Mouse (Mus musculus) kidney, postnatal 14 days (tissue): ENCODE measurements at regions not wholly inside any gene's neighbourhood (a gene's known extent, or its start where the extent isn't known, plus 50 kb on each side); places are given as distances from the start of the nearest gene placed in this dataset.

ENCODE experiments used
- DNase-seq: peaks from one replicate; pipeline ENCODE4 v3.0.0; 2022; ENCODE audit warnings: mixed read lengths

- no peak for DNase-seq
Observed at GRCm38 (mm10) chr1:169439621-169440020, 91.6 kb downstream of the Nuf2 start.

- DNase-seq = no peak
Observed at GRCm38 (mm10) chr1:169438006-169438405, 93.3 kb downstream of the Nuf2 start.

GRCm38 (mm10) chr1:169422408-169422807 is 108.9 kb downstream of the Nuf2 start:
- DNase-seq = no peak

- DNase-seq = no peak
Observed at GRCm38 (mm10) chr1:169421671-169422070, 109.6 kb downstream of the Nuf2 start.

- no peak for DNase-seq
Observed at GRCm38 (mm10) chr1:169418665-169419045, 112.6 kb downstream of the Nuf2 start.

GRCm38 (mm10) chr1:169417979-169418664 is 113.1 kb downstream of the Nuf2 start:
- DNase-seq = no peak

GRCm38 (mm10) chr1:169416701-169417100 is 114.6 kb downstream of the Nuf2 start:
- no peak for DNase-seq

- DNase-seq = no peak
Observed at GRCm38 (mm10) chr1:169408120-169408519, 123.1 kb downstream of the Nuf2 start.

- no peak for DNase-seq
Observed at GRCm38 (mm10) chr1:169400841-169401240, 130.4 kb downstream of the Nuf2 start.

- no peak for DNase-seq
Observed at GRCm38 (mm10) chr1:169397371-169397770, 133.9 kb downstream of the Nuf2 start.

- no peak for DNase-seq
Observed at GRCm38 (mm10) chr1:169387056-169387455, 144.2 kb downstream of the Nuf2 start.

GRCm38 (mm10) chr1:169385740-169386424 is 145.4 kb downstream of the Nuf2 start:
- DNase-seq = no peak

- DNase-seq = no peak
Observed at GRCm38 (mm10) chr1:169374686-169375085, 156.6 kb downstream of the Nuf2 start.

- peak; percentile 10 for DNase-seq
Observed at GRCm38 (mm10) chr1:169368758-169369157, 162.5 kb downstream of the Nuf2 start.

- DNase-seq = no peak
Observed at GRCm38 (mm10) chr1:169367772-169368501, 163.3 kb downstream of the Nuf2 start.

GRCm38 (mm10) chr1:169367316-169367715 is 163.9 kb downstream of the Nuf2 start:
- DNase-seq = no peak

- no peak for DNase-seq
Observed at GRCm38 (mm10) chr1:169362564-169362963, 168.7 kb downstream of the Nuf2 start.

- peak; percentile 26 for DNase-seq
Observed at GRCm38 (mm10) chr1:169357652-169358241, 173.5 kb downstream of the Nuf2 start.

- DNase-seq = peak; percentile 38
Observed at GRCm38 (mm10) chr1:169354021-169354420, 177.2 kb downstream of the Nuf2 start.

GRCm38 (mm10) chr1:169347692-169348091 is 183.6 kb downstream of the Nuf2 start:
- peak; percentile 61 for DNase-seq

- DNase-seq = peak; percentile 23
Observed at GRCm38 (mm10) chr1:169346876-169347275, 184.4 kb downstream of the Nuf2 start.

GRCm38 (mm10) chr1:169341131-169341530 is 190.1 kb downstream of the Nuf2 start:
- DNase-seq = no peak

- no peak for DNase-seq
Observed at GRCm38 (mm10) chr1:169338461-169338860, 192.8 kb downstream of the Nuf2 start.
